Mouse (Mus musculus) cerebellum, adult 2 months (tissue): ENCODE measurements at regions not wholly inside any gene's neighbourhood (a gene's known extent, or its start where the extent isn't known, plus 50 kb on each side); places are given as distances from the start of the nearest gene placed in this dataset.

ENCODE experiments used
- CTCF ChIP-seq: fragments of 200-500 bp; IDR thresholded peaks from 2 replicates; pipeline ENCODE4 v1.5.1; 2011; ENCODE audit warnings: low read depth, mild to moderate bottlenecking, control low read depth, low read length, moderate library complexity, borderline replicate concordance; ENCODE audit not compliant: insufficient read depth
- POLR2A ChIP-seq: fragments of 200-500 bp; IDR thresholded peaks from 2 replicates; pipeline ENCODE4 v1.6.1; 2011; ENCODE audit warnings: low read length, control low read depth, borderline replicate concordance; ENCODE audit not compliant: insufficient read depth

- TF ChIP-seq POLR2A: no peak
- TF ChIP-seq CTCF: no peak
Observed at GRCm38 (mm10) chr15:68707306-68707705, 2206.6 kb upstream of the Lrrc6 start.
